Mouse (Mus musculus): Measurements from ENCODE around the gene Nelfcd. TPM values are rescaled to one million over a fixed set of nuclear protein-coding genes. Genes with fewer than 3 reads are reported as not detected.

Nelfcd gene
- polyA plus RNA-seq, 1 experiment = 47.9 TPM

GRCm38 (mm10) chr2:174426856-174427255 lies 11.3 kb downstream of the Nelfcd start:
- H3K79me2 ChIP-seq (ENCODE audit: control insufficient read depth, insufficient read depth) = no peaks in the 10 kb centered on the region
- no peak for TF ChIP-seq POLR2A (IDR thresholded peaks at IDR 0.05; ENCODE audit: insufficient read length, low read depth)
- no peak for TF ChIP-seq SRF (IDR thresholded peaks at IDR 0.05; ENCODE audit: control insufficient read depth, insufficient read length, low read depth)
- H3K4me3 ChIP-seq = no peak overlapping the region
- H3K36me3 ChIP-seq (ENCODE audit: control insufficient read depth, insufficient read depth) = peaks cover 14% of the 10 kb centered on the region
- no peaks in the 10 kb centered on the region for H3K27me3 ChIP-seq (ENCODE audit: control insufficient read depth, insufficient read depth, insufficient read length)
- no peak overlapping the region for H3K4me2 ChIP-seq (ENCODE audit: low read depth)
- no peak overlapping the region for H3ac ChIP-seq (ENCODE audit: control insufficient read depth, insufficient read length)

- H3K4me3 ChIP-seq = no peak overlapping the region
- no peak overlapping the region for H3K4me2 ChIP-seq (ENCODE audit: low read depth)
Measured at GRCm38 (mm10) chr2:174428076-174428835, 12.7 kb downstream of the Nelfcd start.

GRCm38 (mm10) chr2:174428996-174429591 lies 13.5 kb downstream of the Nelfcd start:
- no peak for TF ChIP-seq POLR2AphosphoS2 (IDR thresholded peaks at IDR 0.05; ENCODE audit: insufficient read length, low read depth)
- no peak for TF ChIP-seq POLR2A (IDR thresholded peaks at IDR 0.05; ENCODE audit: insufficient read length, low read depth)
- TF ChIP-seq TCF12 (IDR thresholded peaks at IDR 0.05; ENCODE audit: insufficient read depth, poor library complexity, severe bottlenecking) = no peak
- no peak for TF ChIP-seq E2F4 (IDR thresholded peaks at IDR 0.05; ENCODE audit: insufficient read depth)
- no peak for TF ChIP-seq MYOG (IDR thresholded peaks at IDR 0.05; ENCODE audit: control insufficient read depth in 1 of 3, insufficient read depth in 1 of 3, insufficient read length in 2 of 3, low read depth in 2 of 3)
- no peak for TF ChIP-seq MYOD1 (IDR thresholded peaks at IDR 0.05; ENCODE audit: control insufficient read depth in 1 of 3, insufficient read length in 2 of 3, low read depth in 2 of 3)
- no peak for TF ChIP-seq USF1 (IDR thresholded peaks at IDR 0.05; ENCODE audit: low read depth)
- TF ChIP-seq MAX (IDR thresholded peaks at IDR 0.05; ENCODE audit: low read depth) = no peak
- no peak for TF ChIP-seq CEBPB (IDR thresholded peaks at IDR 0.05; ENCODE audit: insufficient read depth, poor library complexity, severe bottlenecking)
- TF ChIP-seq SRF (IDR thresholded peaks at IDR 0.05; ENCODE audit: control insufficient read depth, insufficient read length, low read depth) = no peak
- no peak for TF ChIP-seq TCF3 (IDR thresholded peaks at IDR 0.05; ENCODE audit: insufficient read length, low read depth)
- TF ChIP-seq REST (IDR thresholded peaks at IDR 0.05; ENCODE audit: insufficient read depth, insufficient read length) = no peak
- Histone ChIP-seq H3ac (ENCODE audit: control insufficient read depth, insufficient read length) (no peak overlapping the region), H3K27me3 (ENCODE audit: control insufficient read depth, insufficient read depth, insufficient read length) (no peaks in the 10 kb centered on the region), H3K4me2 (ENCODE audit: low read depth) (no peak overlapping the region), H3K36me3 (ENCODE audit: control insufficient read depth, insufficient read depth) (peaks cover 14% of the 10 kb centered on the region), H3K79me2 (ENCODE audit: control insufficient read depth, insufficient read depth) (no peaks in the 10 kb centered on the region), H3K4me3 (no peak overlapping the region)

More at GRCm38 (mm10) chr2:174428076-174428835, 12.7 kb downstream of the Nelfcd start:
- no peak overlapping the region for H3ac ChIP-seq (ENCODE audit: control insufficient read depth, insufficient read length)
- H3K27me3 ChIP-seq (ENCODE audit: control insufficient read depth, insufficient read depth, insufficient read length) = no peaks in the 10 kb centered on the region
- no peak for TF ChIP-seq POLR2A (IDR thresholded peaks at IDR 0.05; ENCODE audit: insufficient read length, low read depth)
- TF ChIP-seq TCF12 (IDR thresholded peaks at IDR 0.05; ENCODE audit: insufficient read depth, poor library complexity, severe bottlenecking) = no peak
- H3K79me2 ChIP-seq (ENCODE audit: control insufficient read depth, insufficient read depth) = no peaks in the 10 kb centered on the region
- peaks cover 14% of the 10 kb centered on the region for H3K36me3 ChIP-seq (ENCODE audit: control insufficient read depth, insufficient read depth)

- peaks cover 8% of the 10 kb centered on the region for H3K36me3 ChIP-seq (ENCODE audit: control insufficient read depth, insufficient read depth)
- H3ac ChIP-seq (ENCODE audit: control insufficient read depth, insufficient read length) = no peak overlapping the region
- TF ChIP-seq REST (IDR thresholded peaks at IDR 0.05; ENCODE audit: insufficient read depth, insufficient read length) (no peak), USF1 (IDR thresholded peaks at IDR 0.05; ENCODE audit: low read depth) (no peak), POLR2AphosphoS2 (IDR thresholded peaks at IDR 0.05; ENCODE audit: insufficient read length, low read depth) (no peak), E2F4 (IDR thresholded peaks at IDR 0.05; ENCODE audit: insufficient read depth) (no peak), CEBPB (IDR thresholded peaks at IDR 0.05; ENCODE audit: insufficient read depth, poor library complexity, severe bottlenecking) (no peak)
- no peak overlapping the region for H3K4me2 ChIP-seq (ENCODE audit: low read depth)
- peaks cover 10% of the 10 kb centered on the region for H3K79me2 ChIP-seq (ENCODE audit: control insufficient read depth, insufficient read depth)
- H3K27me3 ChIP-seq (ENCODE audit: control insufficient read depth, insufficient read depth, insufficient read length) = no peaks in the 10 kb centered on the region
- no peak overlapping the region for H3K4me3 ChIP-seq
Measured at GRCm38 (mm10) chr2:174434943-174435342, 19.3 kb downstream of the Nelfcd start.

- Histone ChIP-seq H3K36me3 (ENCODE audit: control insufficient read depth, insufficient read depth) (peaks cover 7% of the 10 kb centered on the region), H3K4me3 (no peak overlapping the region), H3ac (ENCODE audit: control insufficient read depth, insufficient read length) (no peak overlapping the region), H3K27me3 (ENCODE audit: control insufficient read depth, insufficient read depth, insufficient read length) (no peaks in the 10 kb centered on the region), H3K79me2 (ENCODE audit: control insufficient read depth, insufficient read depth) (peaks cover 10% of the 10 kb centered on the region), H3K4me2 (ENCODE audit: low read depth) (no peak overlapping the region)
- TF ChIP-seq USF1 (IDR thresholded peaks at IDR 0.05; ENCODE audit: low read depth) = no peak
- no peak for TF ChIP-seq E2F4 (IDR thresholded peaks at IDR 0.05; ENCODE audit: insufficient read depth)
- TF ChIP-seq CEBPB (IDR thresholded peaks at IDR 0.05; ENCODE audit: insufficient read depth, poor library complexity, severe bottlenecking) = no peak
- no peak for TF ChIP-seq TCF12 (IDR thresholded peaks at IDR 0.05; ENCODE audit: insufficient read depth, poor library complexity, severe bottlenecking)
- TF ChIP-seq MYOD1 (IDR thresholded peaks at IDR 0.05; ENCODE audit: control insufficient read depth in 1 of 3, insufficient read length in 2 of 3, low read depth in 2 of 3) = no peak
- no peak for TF ChIP-seq MAX (IDR thresholded peaks at IDR 0.05; ENCODE audit: low read depth)
- TF ChIP-seq POLR2A (IDR thresholded peaks at IDR 0.05; ENCODE audit: insufficient read length, low read depth) = no peak
- no peak for TF ChIP-seq MYOG (IDR thresholded peaks at IDR 0.05; ENCODE audit: control insufficient read depth in 1 of 3, insufficient read depth in 1 of 3, insufficient read length in 2 of 3, low read depth in 2 of 3)
- TF ChIP-seq SRF (IDR thresholded peaks at IDR 0.05; ENCODE audit: control insufficient read depth, insufficient read length, low read depth) = no peak
- TF ChIP-seq TCF3 (IDR thresholded peaks at IDR 0.05; ENCODE audit: insufficient read length, low read depth) = no peak
- TF ChIP-seq POLR2AphosphoS2 (IDR thresholded peaks at IDR 0.05; ENCODE audit: insufficient read length, low read depth) = no peak
- no peak for TF ChIP-seq REST (IDR thresholded peaks at IDR 0.05; ENCODE audit: insufficient read depth, insufficient read length)
Measured at GRCm38 (mm10) chr2:174436076-174436701, 20.6 kb downstream of the Nelfcd start.

Measured in myocyte (in vitro differentiated cells).